Mouse (Mus musculus): ENCODE measurements around the gene Rpl13a.

Rpl13a gene

GRCm38 (mm10) chr7:45135993-45136567, 7.5 kb upstream of the Rpl13a start, which contains the start of the genes Gm45713 and Flt3l:
Gm45713 (minus strand) TSS chr7:45136231.
Flt3l (minus strand) TSS chr7:45136432.
- DNase-seq (ENCODE audit: inconsistent age in 2 of 2, low spot score in 1 of 2), result peak; percentile 94 to 99

GRCm38 (mm10) chr7:45135370-45135769, 6.8 kb upstream of the Rpl13a start:
- peak; percentile 22 to 60 for DNase-seq (ENCODE audit: inconsistent age in 2 of 2, low spot score in 1 of 2)

GRCm38 (mm10) chr7:45134544-45135026, 6.0 kb upstream of the Rpl13a start:
- peak; percentile 59 to 77 for DNase-seq (ENCODE audit: inconsistent age in 2 of 2, low spot score in 1 of 2)

GRCm38 (mm10) chr7:45133446-45134159, 5.0 kb upstream of the Rpl13a start:
- DNase-seq (ENCODE audit: inconsistent age in 2 of 2, low spot score in 1 of 2), result peak in 1 of 2 experiments; percentile 15

GRCm38 (mm10) chr7:45131850-45132249, 3.3 kb upstream of the Rpl13a start:
- DNase-seq (ENCODE audit: inconsistent age in 2 of 2, low spot score in 1 of 2), result peak; percentile 24 to 30

GRCm38 (mm10) chr7:45129776-45130512, 1.4 kb upstream of the Rpl13a start:
- peak; percentile 26 to 43 for DNase-seq (ENCODE audit: inconsistent age in 2 of 2, low spot score in 1 of 2)

- DNase-seq (ENCODE audit: inconsistent age in 2 of 2, low spot score in 1 of 2), result no peak
Observed at GRCm38 (mm10) chr7:45129318-45129717, 757 bp upstream of the Rpl13a start.

GRCm38 (mm10) chr7:45127700-45128224, 799 bp downstream of the Rpl13a start:
- DNase-seq (ENCODE audit: inconsistent age in 2 of 2, low spot score in 1 of 2), result peak; percentile 11 to 64

- DNase-seq (ENCODE audit: inconsistent age in 2 of 2, low spot score in 1 of 2), result peak; percentile 43 to 70
Observed at GRCm38 (mm10) chr7:45126844-45127699, 1.5 kb downstream of the Rpl13a start.

GRCm38 (mm10) chr7:45126147-45126843, 2.3 kb downstream of the Rpl13a start:
- peak; percentile 28 to 62 for DNase-seq (ENCODE audit: inconsistent age in 2 of 2, low spot score in 1 of 2)

GRCm38 (mm10) chr7:45125649-45126048, 2.9 kb downstream of the Rpl13a start:
- DNase-seq (ENCODE audit: inconsistent age in 2 of 2, low spot score in 1 of 2), result peak in 1 of 2 experiments; percentile 57

GRCm38 (mm10) chr7:45125144-45125600, 3.4 kb downstream of the Rpl13a start:
- DNase-seq (ENCODE audit: inconsistent age in 2 of 2, low spot score in 1 of 2), result peak; percentile 25 to 76

GRCm38 (mm10) chr7:45124224-45125143, 4.1 kb downstream of the Rpl13a start, which contains the start of gene Rps11:
Rps11 (minus strand) TSS chr7:45124439.
- DNase-seq (ENCODE audit: inconsistent age in 2 of 2, low spot score in 1 of 2), result peak; percentile 99

- peak in 1 of 2 experiments; percentile 53 for DNase-seq (ENCODE audit: inconsistent age in 2 of 2, low spot score in 1 of 2)
Observed at GRCm38 (mm10) chr7:45123186-45123570, 5.4 kb downstream of the Rpl13a start.

GRCm38 (mm10) chr7:45122561-45123185, 5.9 kb downstream of the Rpl13a start:
- DNase-seq (ENCODE audit: inconsistent age in 2 of 2, low spot score in 1 of 2), result peak; percentile 31 to 71

- DNase-seq (ENCODE audit: inconsistent age in 2 of 2, low spot score in 1 of 2), result peak; percentile 26 to 39
Observed at GRCm38 (mm10) chr7:45121966-45122365, 6.6 kb downstream of the Rpl13a start.

- peak; percentile 57 to 73 for DNase-seq (ENCODE audit: inconsistent age in 2 of 2, low spot score in 1 of 2)
Observed at GRCm38 (mm10) chr7:45121404-45121803, 7.2 kb downstream of the Rpl13a start.
